Mouse (Mus musculus) hindbrain, postnatal 0 days (tissue): ENCODE data around the gene Itga9. TPM values are rescaled to one million over a fixed set of nuclear protein-coding genes. Genes with fewer than 3 reads are reported as not detected.

Experiments used
- ATAC-seq: fragments of 200-750 bp; cut with Nextera tagmentation; 2 replicates; pipeline ENCODE4 v1.8.0; 2017; ENCODE audit warnings: mild to moderate bottlenecking, moderate TSS enrichment, moderate library complexity
- DNase-seq: peaks from one replicate; pipeline ENCODE4 v3.0.0-alpha.2; 2015; ENCODE audit warnings: low spot score
- H3K27ac ChIP-seq: fragments of 300-500 bp; sonication (generic); 2 replicates; pipeline ENCODE4 v1.5.1; 2014; ENCODE audit warnings: mild to moderate bottlenecking
- H3K27me3 ChIP-seq: fragments of 300-500 bp; sonication (generic); 2 replicates; pipeline ENCODE4 v1.6.1; 2014; ENCODE audit warnings: low read length, mixed read lengths; ENCODE audit not compliant: insufficient read depth
- H3K36me3 ChIP-seq: fragments of 300-500 bp; sonication (generic); 2 replicates; pipeline ENCODE4 v1.6.1; 2014; ENCODE audit warnings: low read length, mixed read lengths; ENCODE audit not compliant: insufficient read depth
- H3K4me1 ChIP-seq: fragments of 300-500 bp; sonication (generic); 2 replicates; pipeline ENCODE4 v1.6.1; 2014; ENCODE audit warnings: antibody characterized with exemption, low read length, mixed read lengths; ENCODE audit not compliant: insufficient read depth
- H3K4me2 ChIP-seq: fragments of 300-500 bp; sonication (generic); 2 replicates; pipeline ENCODE4 v1.6.1; 2014; ENCODE audit warnings: low read depth, mild to moderate bottlenecking, low read length, moderate library complexity, mixed read lengths
- H3K4me3 ChIP-seq: fragments of 300-500 bp; sonication (generic); 2 replicates; pipeline ENCODE4 v1.5.1; 2014; ENCODE audit warnings: low read length
- H3K9ac ChIP-seq: fragments of 300-500 bp; sonication (generic); replicated peaks from 2 replicates; pipeline ENCODE4 v1.6.1; 2014; ENCODE audit warnings: mild to moderate bottlenecking, low read length, moderate library complexity, mixed read lengths
- H3K9me3 ChIP-seq: fragments of 300-500 bp; sonication (generic); 2 replicates; pipeline ENCODE4 v1.6.1; 2016; ENCODE audit warnings: low read length, mixed read lengths
- CTCF ChIP-seq: IDR thresholded peaks from 2 replicates; pipeline ENCODE4 v1.5.1; 2016; ENCODE audit warnings: antibody characterized with exemption, control low read depth, low read depth
- WGBS: fragments of 180-500 bp; shearing (Covaris S2); extraction: QIAGEN DNeasy Blood & Tissue Kit; methylation state at CpG from one replicate; pipeline ENCODE4 v1.1.7; 2014; 5-methylcytosine and 5-hydroxymethylcytosine counted together
- polyA plus RNA-seq: library from polyadenylated mRNA; unstranded; fragments of >200 nt; fragmentation: Nextera tagmentation; extraction: Ambion mirVana; gene quantifications from 2 replicates; pipeline ENCODE4 v1.2.1, GENCODE M21; 2015
- total RNA-seq: library from RNA; depleted of rRNA; stranded (reverse); fragments of >200 nt; gene quantifications from 2 replicates; pipeline ENCODE4 v1.2.3, GENCODE M21; 2014

Itga9 gene
- total and polyA plus RNA-seq, 2 experiments from 2014 or later: 1.5 to 4.4 TPM

DNA sequence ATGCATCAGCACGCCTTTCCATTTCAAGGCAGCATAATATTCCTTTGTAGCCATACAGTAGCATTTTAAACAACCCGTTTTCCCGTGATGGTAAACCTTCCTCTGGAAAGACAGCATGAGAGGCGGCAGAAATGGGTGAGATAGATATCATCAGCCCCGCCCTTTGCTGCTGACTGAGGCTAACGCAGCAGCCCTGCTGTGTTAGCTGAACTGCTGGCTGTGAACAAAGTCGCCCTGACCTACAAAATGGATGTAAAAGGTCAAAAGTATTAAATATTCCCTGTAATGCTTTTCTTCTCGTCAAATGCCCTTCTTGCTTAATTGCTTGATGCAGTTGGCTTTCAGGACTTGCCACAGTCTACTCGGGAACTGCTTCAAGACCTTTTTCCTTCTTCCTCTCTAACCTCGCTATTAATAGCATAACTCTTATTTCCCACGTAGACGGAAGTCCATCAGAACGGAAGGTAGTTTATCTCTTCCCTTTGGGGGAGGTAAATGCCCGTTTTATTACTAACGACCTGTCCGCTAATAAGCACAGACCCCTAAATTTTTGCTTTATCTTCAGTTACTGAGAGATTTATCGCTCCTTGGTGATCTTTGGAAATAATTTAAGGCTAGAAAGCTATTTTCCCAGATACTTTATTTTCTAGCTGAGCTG lies 39.3 kb downstream of the Itga9 start:
- ATAC-seq (no peak), DNase-seq (no peak)
- Histone ChIP-seq H3K4me3 (no peak overlapping the region), H3K36me3 (no peaks in the 10 kb centered on the region), H3K4me2 (no peak overlapping the region), H3K27me3 (no peaks in the 10 kb centered on the region), H3K9me3 (no peaks in the 10 kb centered on the region), H3K4me1 (no peaks in the 10 kb centered on the region), H3K9ac (no peak overlapping the region), H3K27ac (no peak overlapping the region)
- WGBS: 84% methylated on average over 17 of the region's 17 CpGs
- TF ChIP-seq CTCF: no peak

DNA sequence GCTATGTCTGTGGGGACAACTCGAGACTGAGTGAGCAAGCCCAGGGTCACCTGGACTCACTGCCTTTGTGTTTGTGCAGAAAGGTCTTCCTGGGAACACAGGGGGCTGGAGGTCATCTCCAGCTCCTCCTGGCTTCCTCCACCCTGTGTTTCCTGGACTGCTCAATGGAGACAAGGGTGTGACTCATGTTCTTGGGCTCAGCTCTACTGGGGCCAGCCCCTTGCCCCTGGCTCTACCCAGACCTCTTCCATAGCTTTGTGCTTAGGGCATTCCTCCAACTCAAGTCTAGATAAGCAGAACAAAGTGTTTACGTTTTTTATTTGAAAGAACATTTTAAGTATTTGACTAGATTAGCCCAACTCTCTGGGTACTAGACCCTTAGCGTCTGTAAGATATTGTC lies 41.0 kb downstream of the Itga9 start:
- Histone ChIP-seq H3K4me2 (no peak overlapping the region), H3K27me3 (no peaks in the 10 kb centered on the region), H3K9me3 (no peaks in the 10 kb centered on the region), H3K36me3 (no peaks in the 10 kb centered on the region), H3K4me1 (no peaks in the 10 kb centered on the region), H3K4me3 (no peak overlapping the region), H3K27ac (no peak overlapping the region), H3K9ac (no peak overlapping the region)
- no peak for DNase-seq
- ATAC-seq: no peak
- TF ChIP-seq CTCF: no peak
- 82% methylated on average over 3 of the region's 3 CpGs for WGBS

DNA sequence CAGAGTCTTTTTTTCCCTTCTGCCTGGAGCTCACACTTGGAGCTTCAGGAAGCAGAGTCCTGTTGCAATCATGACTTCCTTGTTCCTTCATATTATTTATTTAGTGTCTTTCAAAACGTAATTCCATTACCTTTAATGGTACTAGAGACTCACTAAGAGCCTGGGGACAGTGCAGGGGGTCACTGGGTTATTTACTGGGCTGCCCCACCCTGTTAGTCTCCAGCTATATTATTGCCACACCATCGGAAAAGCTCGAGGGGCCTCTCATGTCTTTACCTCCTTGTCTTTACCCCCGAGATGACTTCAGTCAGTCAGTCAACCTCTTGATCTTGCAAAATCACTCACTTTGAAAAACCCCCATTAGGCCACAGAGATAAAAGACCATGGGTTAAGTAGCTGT lies 44.5 kb downstream of the Itga9 start:
- Histone ChIP-seq H3K27ac (no peak overlapping the region), H3K4me3 (no peak overlapping the region), H3K9me3 (no peaks in the 10 kb centered on the region), H3K9ac (no peak overlapping the region), H3K36me3 (no peaks in the 10 kb centered on the region), H3K27me3 (no peaks in the 10 kb centered on the region), H3K4me1 (no peaks in the 10 kb centered on the region), H3K4me2 (no peak overlapping the region)
- DNase-seq (no peak), ATAC-seq (no peak)
- 69% methylated on average over 4 of the region's 4 CpGs for WGBS
- TF ChIP-seq CTCF: no peak

DNA sequence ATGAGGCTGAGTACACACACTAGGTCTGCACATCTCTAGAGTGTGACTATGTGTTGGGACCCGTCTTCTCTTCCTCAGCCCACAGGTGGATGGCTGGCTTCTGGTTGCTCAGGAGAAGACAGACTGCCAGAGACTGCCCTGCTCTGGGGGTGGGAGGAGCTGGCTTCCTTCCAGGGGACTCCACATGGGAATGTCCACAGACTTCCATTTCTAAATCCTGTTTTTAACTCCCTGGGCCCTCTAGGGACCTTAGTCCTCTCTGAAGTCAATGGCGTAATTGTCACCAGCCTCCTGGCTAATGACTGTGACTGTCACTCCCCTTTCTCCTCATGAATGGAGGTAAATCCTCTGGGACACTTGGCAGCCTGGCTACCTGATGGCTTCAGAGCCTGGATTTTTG lies 45.4 kb downstream of the Itga9 start:
- Histone ChIP-seq H3K9ac (no peak overlapping the region), H3K4me2 (no peak overlapping the region), H3K27ac (no peak overlapping the region), H3K27me3 (no peaks in the 10 kb centered on the region), H3K4me1 (no peaks in the 10 kb centered on the region), H3K36me3 (no peaks in the 10 kb centered on the region), H3K4me3 (no peak overlapping the region), H3K9me3 (no peaks in the 10 kb centered on the region)
- 33% methylated on average over 2 of the region's 2 CpGs for WGBS
- TF ChIP-seq CTCF: no peak
- peak; percentile 29; the same call in 1 of the 2 replicates for ATAC-seq
- peak; percentile 53 for DNase-seq

DNA sequence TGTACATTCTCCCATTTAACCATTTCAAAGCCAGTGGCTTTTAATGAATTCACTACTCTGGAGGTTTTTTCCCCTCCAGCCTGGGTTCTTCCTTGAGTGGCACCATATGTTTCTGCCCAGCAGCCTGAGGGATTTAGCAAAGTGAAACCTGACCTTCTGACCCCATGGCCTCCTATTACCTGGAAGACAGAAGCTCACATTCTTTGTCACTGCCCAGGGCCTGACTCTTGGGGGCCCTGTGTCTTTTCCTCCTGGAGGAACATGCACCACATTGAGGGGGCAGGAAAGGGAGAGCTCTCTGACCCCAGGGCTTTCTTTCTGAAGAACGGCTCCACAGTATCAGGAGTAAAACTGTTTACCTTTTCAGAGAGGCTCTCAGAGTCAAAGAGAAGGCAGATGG lies 46.9 kb downstream of the Itga9 start:
- ATAC-seq: no peak
- Histone ChIP-seq H3K27me3 (no peaks in the 10 kb centered on the region), H3K4me3 (no peak overlapping the region), H3K36me3 (no peaks in the 10 kb centered on the region), H3K4me1 (no peaks in the 10 kb centered on the region), H3K9me3 (no peaks in the 10 kb centered on the region), H3K27ac (no peak overlapping the region), H3K9ac (no peak overlapping the region), H3K4me2 (no peak overlapping the region)
- TF ChIP-seq CTCF: no peak
- DNase-seq: no peak
- WGBS: 70% methylated on average over 1 of the region's 1 CpGs

DNA sequence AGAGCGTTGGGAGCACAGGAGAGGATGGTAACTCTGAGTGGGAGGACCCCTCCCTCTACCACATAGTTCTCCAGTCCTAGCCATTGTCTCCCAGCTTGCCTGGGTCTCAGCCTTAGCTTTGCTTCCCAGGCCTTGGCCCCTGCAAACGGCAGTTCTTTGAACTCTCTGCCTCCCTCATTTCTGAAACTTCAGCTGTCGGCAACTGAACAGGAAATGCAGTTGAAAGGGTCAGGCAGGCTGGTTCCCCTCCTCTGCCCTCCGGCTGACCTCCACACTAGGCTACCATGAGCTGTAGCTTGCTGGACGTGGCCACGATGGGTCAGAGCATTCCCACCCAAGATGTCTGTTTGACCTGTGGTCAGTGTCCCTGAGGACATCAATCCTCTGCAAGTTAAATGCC lies 48.5 kb downstream of the Itga9 start:
- H3K27ac ChIP-seq: no peak overlapping the region
- WGBS: 49% methylated on average over 6 of the region's 6 CpGs
- H3K9me3 ChIP-seq: no peaks in the 10 kb centered on the region
- H3K36me3 ChIP-seq: no peaks in the 10 kb centered on the region
- H3K27me3 ChIP-seq: no peaks in the 10 kb centered on the region
- no peaks in the 10 kb centered on the region for H3K4me1 ChIP-seq
- no peak overlapping the region for H3K9ac ChIP-seq
- H3K4me3 ChIP-seq: no peak overlapping the region
- no peak for DNase-seq
- no peak overlapping the region for H3K4me2 ChIP-seq
- TF ChIP-seq CTCF: no peak
- ATAC-seq: no peak

DNA sequence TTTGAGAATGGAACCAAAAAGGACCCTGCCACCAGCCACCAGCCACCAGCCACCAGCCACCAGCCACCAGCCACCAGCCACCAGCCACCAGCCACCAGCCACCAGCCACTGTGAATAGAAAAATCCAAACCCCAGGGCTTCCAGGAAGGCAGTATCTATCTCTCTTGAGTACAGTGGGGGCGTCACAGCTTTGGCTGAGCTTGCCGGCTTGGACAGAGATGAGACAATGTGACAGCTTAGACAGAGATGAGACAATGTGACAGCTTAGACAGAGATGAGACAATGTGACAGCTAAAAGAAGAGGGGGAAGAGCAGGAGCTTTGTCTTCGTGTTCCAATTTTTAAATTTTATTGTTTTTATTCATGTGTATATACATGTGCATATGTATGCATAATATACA lies 49.2 kb downstream of the Itga9 start:
- Histone ChIP-seq H3K9me3 (no peaks in the 10 kb centered on the region), H3K4me3 (no peak overlapping the region), H3K9ac (no peak overlapping the region), H3K4me1 (no peaks in the 10 kb centered on the region), H3K27ac (no peak overlapping the region), H3K4me2 (no peak overlapping the region), H3K27me3 (no peaks in the 10 kb centered on the region), H3K36me3 (no peaks in the 10 kb centered on the region)
- no peak for TF ChIP-seq CTCF
- ATAC-seq (no peak), DNase-seq (no peak)
- WGBS: 72% methylated on average over 3 of the region's 3 CpGs
